Mouse (Mus musculus) embryonic facial prominence, embryonic 15.5 days (tissue): ENCODE data around the gene Dcst2. TPM values are rescaled to one million over a fixed set of nuclear protein-coding genes. Genes with fewer than 3 reads are reported as not detected.

Source experiments
- ATAC-seq: fragments of 200-750 bp; cut with Nextera tagmentation; 2 replicates; pipeline ENCODE4 v1.8.0; 2017; ENCODE audit warnings: low read depth, moderate TSS enrichment; ENCODE audit not compliant: insufficient number of reproducible peaks, low FRiP score, low TSS enrichment
- H3K27ac ChIP-seq: fragments of 300-500 bp; sonication (generic); replicated peaks from 2 replicates; pipeline ENCODE4 v1.5.1; 2015; ENCODE audit warnings: mild to moderate bottlenecking, inconsistent platforms
- H3K27me3 ChIP-seq: fragments of 300-500 bp; sonication (generic); 2 replicates; pipeline ENCODE4 v1.6.1; 2015; ENCODE audit warnings: inconsistent platforms
- H3K36me3 ChIP-seq: fragments of 300-500 bp; sonication (generic); 2 replicates; pipeline ENCODE4 v1.6.1; 2015; ENCODE audit warnings: mild to moderate bottlenecking, inconsistent platforms
- H3K4me1 ChIP-seq: fragments of 300-500 bp; sonication (generic); 2 replicates; pipeline ENCODE4 v1.6.1; 2015; ENCODE audit warnings: inconsistent platforms
- H3K4me2 ChIP-seq: fragments of 300-500 bp; sonication (generic); replicated peaks from 2 replicates; pipeline ENCODE4 v1.6.1; 2015; ENCODE audit warnings: mild to moderate bottlenecking, inconsistent platforms
- H3K4me3 ChIP-seq: fragments of 300-500 bp; sonication (generic); replicated peaks from 2 replicates; pipeline ENCODE4 v1.5.1; 2015; ENCODE audit warnings: mild to moderate bottlenecking, inconsistent platforms
- H3K9ac ChIP-seq: fragments of 300-500 bp; sonication (generic); 2 replicates; pipeline ENCODE4 v1.6.1; 2015; ENCODE audit warnings: inconsistent platforms
- H3K9me3 ChIP-seq: fragments of 300-500 bp; sonication (generic); replicated peaks from 2 replicates; pipeline ENCODE4 v1.6.1; 2016; ENCODE audit warnings: inconsistent platforms
- WGBS: fragments of 180-500 bp; shearing (Covaris S2); methylation state at CpG from one replicate; pipeline ENCODE4 v1.1.7; 2015; 5-methylcytosine and 5-hydroxymethylcytosine counted together
- polyA plus RNA-seq: library from polyadenylated mRNA; unstranded; fragments of >200 nt; fragmentation: Nextera tagmentation; extraction: Ambion mirVana; gene quantifications from 2 replicates; pipeline ENCODE4 v1.2.1, GENCODE M21; 2015

The Dcst2 gene
- polyA plus RNA-seq, 1 experiment from 2014 or later: 0.13 TPM

GRCm38 (mm10) chr3:89320581-89321182 is 41.1 kb upstream of the Dcst2 start:
- peak overlapping the region; percentile 41 for H3K9ac ChIP-seq

GRCm38 (mm10) chr3:89321183-89322130 is 40.3 kb upstream of the Dcst2 start:
- H3K36me3 ChIP-seq: no peaks in the 10 kb centered on the region
- no peak for ATAC-seq
- WGBS: 1% methylated on average over 66 of the region's 66 CpGs
- peak overlapping the region; percentile 64 for H3K4me3 ChIP-seq
- H3K4me2 ChIP-seq: peak overlapping the region; percentile 98
- H3K27ac ChIP-seq: peak overlapping the region; percentile 63
- H3K4me1 ChIP-seq: peaks cover 64% of the 10 kb centered on the region
- H3K27me3 ChIP-seq: peaks cover 28% of the 10 kb centered on the region
- peak overlapping the region; percentile 41 for H3K9ac ChIP-seq
- H3K9me3 ChIP-seq: no peaks in the 10 kb centered on the region

More at GRCm38 (mm10) chr3:89320581-89321182, 41.1 kb upstream of the Dcst2 start:
- no peaks in the 10 kb centered on the region for H3K36me3 ChIP-seq
- H3K27me3 ChIP-seq: peaks cover 28% of the 10 kb centered on the region
- under 1% methylated on average over 39 of the region's 41 CpGs for WGBS
- peak overlapping the region; percentile 63 for H3K27ac ChIP-seq
- peaks cover 71% of the 10 kb centered on the region for H3K4me1 ChIP-seq
- peak overlapping the region; percentile 64 for H3K4me3 ChIP-seq
- H3K9me3 ChIP-seq: no peaks in the 10 kb centered on the region
- H3K4me2 ChIP-seq: peak overlapping the region; percentile 98
- no peak for ATAC-seq

- H3K4me1 ChIP-seq: peaks cover 58% of the 10 kb centered on the region
- H3K9me3 ChIP-seq: no peaks in the 10 kb centered on the region
- H3K27me3 ChIP-seq: peaks cover 28% of the 10 kb centered on the region
- under 1% methylated on average over 14 of the region's 14 CpGs for WGBS
- ATAC-seq: no peak
- H3K27ac ChIP-seq: peak overlapping the region; percentile 63
- H3K36me3 ChIP-seq: no peaks in the 10 kb centered on the region
- peak overlapping the region; percentile 98 for H3K4me2 ChIP-seq
- peak overlapping the region; percentile 41 for H3K9ac ChIP-seq
- peak overlapping the region; percentile 64 for H3K4me3 ChIP-seq
These were observed 39.7 kb upstream of the Dcst2 start for GRCm38 (mm10) chr3:89322131-89322500.

DNA sequence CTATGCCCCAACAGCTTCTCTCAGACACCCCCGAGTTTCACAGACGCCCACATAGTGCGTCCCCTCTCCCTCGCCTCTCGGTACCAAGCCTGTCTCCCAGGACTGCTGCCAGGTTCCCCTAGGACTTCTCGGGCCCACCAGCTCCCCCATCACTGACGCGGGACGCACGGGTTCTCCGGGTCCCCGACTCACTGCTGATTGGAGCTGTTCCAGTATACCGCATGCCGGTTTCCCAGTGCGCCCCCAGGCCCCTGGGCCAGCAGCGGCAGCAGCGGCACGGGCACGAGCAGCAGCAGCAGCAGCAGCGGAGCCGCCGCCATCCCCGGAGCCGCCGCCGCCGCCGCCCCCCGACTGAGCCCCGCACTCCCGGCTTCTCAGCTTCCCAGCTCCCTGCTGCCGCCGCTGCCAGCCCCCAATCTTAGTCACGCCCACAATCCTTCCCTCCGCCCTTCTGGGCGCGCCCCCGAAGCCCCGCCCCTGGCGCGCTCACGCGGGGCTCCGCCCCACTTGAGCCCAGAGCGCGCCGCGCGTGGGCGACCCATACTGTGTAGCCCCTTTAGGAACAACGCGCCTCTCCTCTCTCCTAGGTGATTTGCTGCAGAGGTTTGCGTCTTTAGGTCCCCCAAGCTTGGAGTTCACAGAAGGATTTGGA is 39.1 kb upstream of the Dcst2 start, which contains the start of gene Efna3:
TSS of gene Efna3 (minus strand) at position 452 of the 652 bp plus-strand sequence.
- Histone ChIP-seq H3K4me1 (peaks cover 53% of the 10 kb centered on the region), H3K27ac (peak within 1 kb of the TSS; percentile 63), H3K27me3 (peaks cover 28% of the 10 kb centered on the region), H3K9ac (peak within 1 kb of the TSS; percentile 41), H3K4me3 (peak within 1 kb of the TSS; percentile 64), H3K4me2 (peak within 1 kb of the TSS; percentile 98), H3K9me3 (no peaks in the 10 kb centered on the region), H3K36me3 (no peaks in the 10 kb centered on the region)
- peak; percentile 54; the same call in 1 of the 2 replicates for ATAC-seq
- WGBS: under 1% methylated on average over 53 of the region's 53 CpGs

- H3K4me2 ChIP-seq: no peak overlapping the region
- no peak for ATAC-seq
- H3K27ac ChIP-seq: no peak overlapping the region
- H3K4me1 ChIP-seq: peaks cover 28% of the 10 kb centered on the region
- WGBS: 89% methylated on average over 8 of the region's 8 CpGs
- no peaks in the 10 kb centered on the region for H3K9me3 ChIP-seq
- no peak overlapping the region for H3K9ac ChIP-seq
- H3K36me3 ChIP-seq: no peaks in the 10 kb centered on the region
- H3K4me3 ChIP-seq: no peak overlapping the region
- no peaks in the 10 kb centered on the region for H3K27me3 ChIP-seq
These were observed 35.9 kb upstream of the Dcst2 start for GRCm38 (mm10) chr3:89325882-89326281.

- Histone ChIP-seq H3K9ac (no peak overlapping the region), H3K36me3 (0 out of 2 replicates have a peak, but pooled peaks cover 2% of the 10 kb centered on the region), H3K9me3 (no peaks in the 10 kb centered on the region), H3K4me2 (no peak overlapping the region), H3K27ac (no peak overlapping the region), H3K4me1 (peaks cover 27% of the 10 kb centered on the region), H3K27me3 (no peaks in the 10 kb centered on the region), H3K4me3 (no peak overlapping the region)
- no peak for ATAC-seq
- WGBS: 43% methylated on average over 9 of the region's 9 CpGs
These were observed 34.4 kb upstream of the Dcst2 start for GRCm38 (mm10) chr3:89327371-89327870.

GRCm38 (mm10) chr3:89328623-89329022 is 33.2 kb upstream of the Dcst2 start:
- peak overlapping the region; percentile 21; the same call in 1 of the 2 replicates for H3K4me2 ChIP-seq
- peak; percentile 49; the same call in 1 of the 2 replicates for ATAC-seq
- no peaks in the 10 kb centered on the region for H3K27me3 ChIP-seq
- peak overlapping the region; percentile 80 for H3K27ac ChIP-seq
- H3K9me3 ChIP-seq: no peaks in the 10 kb centered on the region
- peaks cover 11% of the 10 kb centered on the region; the same call in 1 of the 2 replicates for H3K36me3 ChIP-seq
- 13% methylated on average over 4 of the region's 4 CpGs for WGBS
- peaks cover 31% of the 10 kb centered on the region for H3K4me1 ChIP-seq
- no peak overlapping the region for H3K9ac ChIP-seq
- H3K4me3 ChIP-seq: no peak overlapping the region

DNA sequence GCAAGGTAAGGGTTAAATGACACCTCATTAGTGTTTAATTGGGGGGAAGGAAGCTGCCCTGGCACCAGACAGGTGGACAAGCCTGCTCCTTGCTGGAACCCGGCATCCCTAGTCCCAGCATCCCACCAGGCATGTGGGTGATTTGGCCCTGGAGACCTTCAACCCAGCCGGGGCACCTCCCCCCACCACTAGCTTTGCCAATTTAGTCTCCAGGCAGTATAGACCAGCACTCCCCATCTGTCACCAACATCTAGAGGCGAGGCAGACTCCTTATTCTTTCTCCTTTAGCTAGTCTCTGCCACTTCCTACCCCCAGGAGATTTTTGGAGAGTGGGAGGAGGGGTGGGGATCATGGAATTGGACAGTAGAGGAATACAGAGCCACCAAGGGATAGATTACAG is 31.4 kb upstream of the Dcst2 start:
- no peak overlapping the region for H3K9ac ChIP-seq
- H3K27me3 ChIP-seq: no peaks in the 10 kb centered on the region
- H3K27ac ChIP-seq: no peak overlapping the region
- WGBS: 42% methylated on average over 3 of the region's 3 CpGs
- no peak for ATAC-seq
- no peak overlapping the region for H3K4me3 ChIP-seq
- H3K4me2 ChIP-seq: no peak overlapping the region
- H3K4me1 ChIP-seq: peaks cover 31% of the 10 kb centered on the region
- H3K9me3 ChIP-seq: no peaks in the 10 kb centered on the region
- H3K36me3 ChIP-seq: peaks cover 28% of the 10 kb centered on the region

GRCm38 (mm10) chr3:89330948-89331347 is 30.8 kb upstream of the Dcst2 start:
- H3K9ac ChIP-seq: no peak overlapping the region
- no peak overlapping the region for H3K4me3 ChIP-seq
- no peak for ATAC-seq
- H3K9me3 ChIP-seq: no peaks in the 10 kb centered on the region
- 29% methylated on average over 10 of the region's 10 CpGs for whole genome bisulfite sequencing
- no peaks in the 10 kb centered on the region for H3K27me3 ChIP-seq
- peaks cover 36% of the 10 kb centered on the region for H3K4me1 ChIP-seq
- H3K36me3 ChIP-seq: peaks cover 30% of the 10 kb centered on the region
- no peak overlapping the region for H3K4me2 ChIP-seq
- peak overlapping the region; percentile 34; the same call in 1 of the 2 replicates for H3K27ac ChIP-seq

GRCm38 (mm10) chr3:89331561-89331960 is 30.2 kb upstream of the Dcst2 start:
- Histone ChIP-seq H3K36me3 (peaks cover 30% of the 10 kb centered on the region), H3K4me1 (peaks cover 42% of the 10 kb centered on the region), H3K9ac (no peak overlapping the region), H3K9me3 (no peaks in the 10 kb centered on the region), H3K4me3 (no peak overlapping the region), H3K4me2 (no peak overlapping the region), H3K27ac (peak overlapping the region; percentile 39), H3K27me3 (no peaks in the 10 kb centered on the region)
- no peak for ATAC-seq
- 46% methylated on average over 13 of the region's 13 CpGs for WGBS

DNA sequence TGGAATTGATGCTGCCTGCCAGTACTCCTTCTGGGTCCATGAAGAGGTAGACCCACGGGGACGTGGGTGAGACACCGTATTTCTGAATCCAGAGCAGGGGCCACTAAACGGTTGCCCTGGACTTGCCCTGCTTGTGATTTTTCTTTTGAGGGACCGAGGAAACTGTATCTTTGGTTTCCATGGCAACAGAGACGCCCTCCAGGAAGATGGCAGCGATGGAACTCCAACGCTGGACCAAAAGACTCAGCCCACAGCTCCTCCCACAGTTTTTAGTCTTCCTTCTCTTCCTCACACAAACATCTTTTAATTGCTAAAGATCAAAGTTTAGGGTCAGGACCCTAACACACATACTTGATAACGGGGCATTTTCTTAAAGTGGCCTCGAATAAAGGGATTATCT is 29.8 kb upstream of the Dcst2 start:
- no peak for ATAC-seq
- Histone ChIP-seq H3K4me3 (no peak overlapping the region), H3K27me3 (no peaks in the 10 kb centered on the region), H3K4me2 (no peak overlapping the region), H3K27ac (peak overlapping the region; percentile 39), H3K36me3 (peaks cover 30% of the 10 kb centered on the region), H3K4me1 (peaks cover 45% of the 10 kb centered on the region), H3K9me3 (no peaks in the 10 kb centered on the region), H3K9ac (no peak overlapping the region)
- 35% methylated on average over 10 of the region's 10 CpGs for WGBS
